Mouse (Mus musculus) adrenal gland, postnatal 4 days (tissue): ENCODE data around the gene Zscan18. TPM values are rescaled to one million over a fixed set of nuclear protein-coding genes. Genes with fewer than 3 reads are reported as not detected.

Experiments
- total RNA-seq, 2 experiments: library from RNA; stranded (reverse); gene quantifications; 2 replicates each; pipeline ENCODE4 v1.2.3; 2021

Zscan18 gene
- total RNA-seq, 2 experiments from 2014 or later: 8.0 to 8.2 TPM

Other genes with a start within 250 kb of the Zscan18 start
- gene Vmn2r53, start 194.8 kb downstream of the Zscan18 start, total RNA-seq: under 1 TPM; 0.03 to 0.06 TPM
- not detected for gene Vmn2r54, start 163.3 kb downstream of the Zscan18 start, total RNA-seq
- gene Vmn2r55, start 118.6 kb downstream of the Zscan18 start, total RNA-seq: not detected
- gene Vmn2r56, start 68.6 kb downstream of the Zscan18 start, total RNA-seq: not detected
- gene Zfp329, start 15.2 kb upstream of the Zscan18 start, total RNA-seq: 10 to 100 TPM; 16.0 to 16.4 TPM
- 10 to 100 TPM; 34.2 to 35.4 TPM for gene Zfp110, start 31.1 kb upstream of the Zscan18 start, total RNA-seq
- 1 to 10 TPM; 5.3 to 5.7 TPM for gene Zfp128, start 77.5 kb upstream of the Zscan18 start, total RNA-seq
- 10 to 100 TPM; 11.3 to 12.4 TPM for gene Zscan22, start 94.2 kb upstream of the Zscan18 start, total RNA-seq
- 1,000 to 10,000 TPM; 1,322 to 1,347 TPM for gene Rps5, start 118.7 kb upstream of the Zscan18 start, total RNA-seq
- gene Rnf225, start 123.8 kb upstream of the Zscan18 start, total RNA-seq: under 1 TPM; 0.59 to 0.64 TPM
- gene Zfp324, start 162.2 kb upstream of the Zscan18 start, total RNA-seq: 10 to 100 TPM; 12.7 to 13.5 TPM
- gene Zfp446, start 174.2 kb upstream of the Zscan18 start, total RNA-seq: 10 to 100 TPM in 1 of 2 experiments, 1 to 10 TPM in 1; 9.2 to 11.3 TPM
- gene Slc27a5, start 194.6 kb upstream of the Zscan18 start, total RNA-seq: 10 to 100 TPM in 1 of 2 experiments, under 1 TPM in 1; 0.70 to 16.3 TPM
- 100 to 1,000 TPM; 392 to 400 TPM for gene Trim28, start 195.5 kb upstream of the Zscan18 start, total RNA-seq
- gene Zbtb45, start 206.4 kb upstream of the Zscan18 start, total RNA-seq: 10 to 100 TPM; 18.4 to 18.5 TPM
- gene Chmp2a, start 231.2 kb upstream of the Zscan18 start, total RNA-seq: 100 to 1,000 TPM; 181 to 189 TPM
- 100 to 1,000 TPM; 168 to 181 TPM for gene Ube2m, start 234.6 kb upstream of the Zscan18 start, total RNA-seq